Mouse (Mus musculus): ENCODE results near the gene Wdr49.

The Wdr49 gene

GRCm38 (mm10) chr3:75482056-75482455, at the start of gene Wdr49:
Wdr49 (minus strand) TSS chr3:75482156.
- no peak for DNase-seq (ENCODE audit: low spot score)

GRCm38 (mm10) chr3:75531074-75531473, 49.1 kb upstream of the Wdr49 start:
- no peak for DNase-seq (ENCODE audit: low spot score)

GRCm38 (mm10) chr3:75522527-75522926, 40.6 kb upstream of the Wdr49 start:
- DNase-seq (ENCODE audit: low spot score): no peak

DNA sequence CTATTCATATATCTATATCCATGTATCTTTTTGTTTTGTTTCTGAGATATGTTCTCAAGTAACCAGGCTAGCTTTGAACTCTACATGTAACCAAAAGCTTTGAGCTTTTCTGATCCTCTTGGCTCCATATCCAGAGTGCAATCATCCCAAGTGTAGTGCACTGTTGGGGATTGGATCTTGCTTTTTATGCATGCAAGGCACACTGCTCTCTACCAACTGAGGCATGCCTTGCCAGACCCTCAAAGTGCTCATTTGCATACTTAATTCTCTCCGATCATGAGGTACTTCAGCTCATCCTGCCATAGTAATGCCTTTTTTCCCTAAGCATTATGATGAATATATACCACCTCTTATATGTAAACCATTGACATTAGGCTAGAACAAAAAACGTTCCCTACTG, 39.4 kb upstream of the Wdr49 start:
- no peak for DNase-seq (ENCODE audit: low spot score)

GRCm38 (mm10) chr3:75517631-75518250, 35.8 kb upstream of the Wdr49 start:
- DNase-seq (ENCODE audit: low spot score): peak; percentile 69

DNA sequence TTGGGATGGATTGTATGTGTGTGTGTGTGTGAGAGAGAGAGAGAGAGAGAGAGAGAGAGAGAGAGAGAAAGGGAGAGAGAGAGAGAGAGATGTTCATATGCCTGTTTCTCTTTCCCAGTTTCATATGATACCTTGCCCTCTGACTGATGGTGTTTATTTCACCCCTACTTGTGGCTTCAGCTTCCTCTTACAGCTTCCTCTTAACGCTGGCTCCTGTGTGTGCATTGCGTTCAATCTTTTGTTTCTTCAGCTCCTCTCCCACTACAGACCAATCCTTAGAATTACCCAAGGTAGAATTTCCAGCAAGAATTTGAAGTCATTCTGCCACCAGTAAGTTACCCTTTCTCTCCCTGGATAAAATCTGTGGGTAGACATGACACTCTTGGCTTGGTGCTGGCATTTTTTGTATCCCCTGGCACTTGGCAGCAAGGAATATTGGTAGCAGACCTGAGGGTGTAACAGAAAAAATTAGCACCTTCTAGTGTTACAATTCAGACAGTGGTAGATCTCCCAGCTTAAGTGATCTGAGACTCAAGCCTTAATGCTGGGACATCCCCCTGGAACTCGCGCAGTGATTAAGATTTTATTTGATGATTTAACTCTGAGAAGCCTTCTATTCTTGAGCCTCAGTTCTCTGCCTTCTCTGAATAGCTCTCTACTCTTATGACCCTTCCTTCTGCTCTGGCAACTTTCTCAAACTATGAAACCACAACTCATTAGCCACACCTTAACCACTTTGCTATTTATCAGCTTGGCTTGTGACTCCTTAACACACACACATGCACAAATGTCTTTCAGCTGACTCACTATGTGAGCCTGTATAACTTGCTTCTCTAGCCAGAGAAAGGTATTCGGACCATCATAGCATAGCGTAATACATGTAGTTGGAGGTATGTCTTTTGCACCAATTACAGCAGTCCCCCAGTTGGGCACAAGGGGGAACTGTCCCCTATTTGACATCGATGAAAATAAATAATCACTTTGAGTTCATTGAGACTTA, 17.3 kb upstream of the Wdr49 start:
- DNase-seq (ENCODE audit: low spot score): no peak

GRCm38 (mm10) chr3:75492913-75493312, 11.0 kb upstream of the Wdr49 start:
- DNase-seq (ENCODE audit: low spot score): no peak

- DNase-seq (ENCODE audit: low spot score): no peak
Observed at GRCm38 (mm10) chr3:75475106-75475505, 6.8 kb downstream of the Wdr49 start.

GRCm38 (mm10) chr3:75474657-75475056, 7.3 kb downstream of the Wdr49 start:
- DNase-seq (ENCODE audit: low spot score): no peak

DNA sequence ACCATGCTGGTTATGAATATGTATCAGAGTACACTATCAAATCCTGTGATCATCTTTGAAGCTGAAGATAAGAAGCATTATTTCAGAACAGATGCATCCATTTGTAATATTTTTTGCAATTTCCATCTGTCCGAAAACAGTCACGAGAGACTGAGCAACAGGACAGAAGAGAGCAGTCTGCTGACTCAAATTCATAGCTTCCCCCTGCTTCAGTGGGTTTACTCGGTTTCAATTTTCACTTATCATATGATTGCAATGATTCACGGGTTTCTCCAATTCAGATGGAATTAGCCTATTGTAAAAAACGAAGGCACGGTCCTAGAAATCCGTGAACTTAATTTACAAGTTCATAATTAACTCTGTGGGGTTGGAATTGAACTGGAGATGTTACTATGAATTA, 13.8 kb downstream of the Wdr49 start:
- DNase-seq (ENCODE audit: low spot score): no peak

GRCm38 (mm10) chr3:75430564-75431181, 51.3 kb downstream of the Wdr49 start:
- no peak for DNase-seq (ENCODE audit: low spot score)

GRCm38 (mm10) chr3:75395918-75396317, 86.0 kb downstream of the Wdr49 start:
- DNase-seq (ENCODE audit: low spot score): no peak

GRCm38 (mm10) chr3:75395121-75395895, 86.6 kb downstream of the Wdr49 start:
- DNase-seq (ENCODE audit: low spot score): no peak

- no peak for DNase-seq (ENCODE audit: low spot score)
Observed at GRCm38 (mm10) chr3:75394487-75394886, 87.5 kb downstream of the Wdr49 start.

DNA sequence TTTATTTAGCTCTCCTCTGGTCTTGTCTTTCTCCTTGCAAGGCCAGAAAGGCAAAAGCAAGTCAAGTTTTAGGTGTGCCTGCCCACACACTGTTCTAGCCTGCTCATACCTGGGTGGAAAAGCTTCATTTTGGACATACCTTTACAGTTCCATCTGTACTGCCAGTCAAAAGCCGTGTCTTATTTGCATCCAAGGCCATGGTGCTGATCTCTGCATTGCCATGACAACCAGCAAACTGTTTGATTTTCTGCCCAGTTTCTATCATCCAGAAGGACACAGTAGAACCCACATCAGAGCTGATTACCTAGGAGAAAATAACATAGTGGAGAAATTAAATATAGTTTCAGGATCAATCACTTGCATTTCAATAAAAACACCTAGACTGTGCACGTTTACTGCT, 100.2 kb downstream of the Wdr49 start:
- no peak for DNase-seq (ENCODE audit: low spot score)

GRCm38 (mm10) chr3:75353972-75354371, 128.0 kb downstream of the Wdr49 start:
- no peak for DNase-seq (ENCODE audit: low spot score)

DNA sequence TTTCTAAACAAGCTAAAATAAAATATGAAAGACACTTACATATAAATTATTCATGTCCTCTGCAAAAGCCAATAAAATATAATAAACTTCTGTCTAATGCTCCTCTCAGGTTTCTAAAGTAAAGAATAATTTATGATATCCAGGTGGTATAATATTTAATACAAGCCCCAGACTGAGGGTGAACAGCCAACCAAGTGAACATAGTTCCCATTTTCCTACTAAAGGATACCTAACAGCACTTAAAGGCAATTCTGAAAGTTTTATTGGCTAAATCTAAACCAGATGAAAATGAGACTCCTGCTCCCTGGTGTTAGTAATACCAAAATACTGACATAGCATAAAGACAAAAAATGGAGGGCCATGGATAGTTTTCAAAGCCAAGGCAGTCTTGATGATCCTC, 144.8 kb downstream of the Wdr49 start:
- no peak for DNase-seq (ENCODE audit: low spot score)

GRCm38 (mm10) chr3:75320999-75321398, 161.0 kb downstream of the Wdr49 start:
- DNase-seq (ENCODE audit: low spot score): no peak

GRCm38 (mm10) chr3:75308861-75309260, 173.1 kb downstream of the Wdr49 start:
- no peak for DNase-seq (ENCODE audit: low spot score)

DNA sequence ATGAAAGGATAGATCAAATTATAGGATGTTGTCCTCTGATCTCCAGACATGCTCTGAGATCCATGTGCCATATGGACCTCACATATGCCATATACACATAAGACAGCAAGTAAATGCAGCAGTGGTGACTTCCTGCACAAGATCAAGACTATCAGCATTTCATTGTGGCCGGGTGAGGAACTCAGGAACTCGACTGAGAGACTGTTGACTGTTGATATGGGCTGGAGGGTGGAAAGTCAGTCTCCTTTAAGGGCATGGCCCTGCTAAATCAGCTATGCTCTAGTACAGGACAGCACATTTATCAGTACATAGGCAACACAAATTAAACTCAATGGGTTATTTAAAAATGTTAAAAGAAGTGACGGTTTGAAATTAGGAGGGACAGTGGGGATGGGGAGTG, 173.7 kb downstream of the Wdr49 start:
- no peak for DNase-seq (ENCODE audit: low spot score)

DNA sequence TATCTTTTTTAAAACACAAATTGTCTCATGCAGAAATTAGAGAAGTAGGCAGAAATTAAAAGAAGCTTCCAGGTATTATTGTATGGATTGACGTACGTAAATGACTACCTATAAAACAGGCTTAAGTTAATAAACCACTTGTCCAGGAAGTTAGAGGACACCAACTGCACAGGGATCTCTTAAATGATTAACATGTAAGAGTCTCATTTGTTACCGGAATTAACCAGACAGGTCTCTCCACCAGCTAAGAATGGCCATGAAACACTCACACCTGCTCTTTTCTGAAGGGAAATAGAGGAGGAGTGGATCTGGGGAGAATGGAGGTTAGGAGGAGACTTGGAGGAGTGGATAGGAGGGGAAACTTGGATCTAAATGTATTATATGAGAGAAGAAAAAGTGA, 176.4 kb downstream of the Wdr49 start:
- DNase-seq (ENCODE audit: low spot score): no peak

- no peak for DNase-seq (ENCODE audit: low spot score)
Observed at GRCm38 (mm10) chr3:75304621-75305020, 177.3 kb downstream of the Wdr49 start.
